Mouse (Mus musculus): ENCODE results near the gene Ppp2r2d. TPM values are rescaled to one million over a fixed set of nuclear protein-coding genes. Genes with fewer than 3 reads are reported as not detected.

Gene Ppp2r2d
- total RNA-seq, 2 experiments from 2014 or later: 71.0 to 73.5 TPM

DNA sequence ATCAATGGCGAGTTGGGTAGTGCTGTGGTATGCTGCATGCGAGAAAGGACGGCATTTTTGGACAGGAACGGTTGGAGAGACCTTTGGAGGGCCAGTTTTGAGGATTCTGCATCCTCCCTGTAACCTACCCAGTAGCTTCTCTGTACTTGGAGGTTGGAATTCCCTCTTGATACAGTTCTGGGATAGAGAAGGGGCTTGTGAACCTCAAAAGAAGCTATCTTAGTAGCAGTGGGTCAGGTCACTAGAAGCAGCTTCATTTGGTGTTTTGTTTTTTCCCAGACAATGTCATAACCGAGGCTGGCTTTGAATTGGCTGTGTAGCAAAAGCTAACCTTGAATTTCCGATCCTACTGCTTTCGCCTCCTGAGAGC, 64.3 kb downstream of the Ppp2r2d start:
- DNase-seq (ENCODE audit: low spot score in 2 of 2): no peak
- intact Hi-C loops (cut with DNase I): no loop called here

DNA sequence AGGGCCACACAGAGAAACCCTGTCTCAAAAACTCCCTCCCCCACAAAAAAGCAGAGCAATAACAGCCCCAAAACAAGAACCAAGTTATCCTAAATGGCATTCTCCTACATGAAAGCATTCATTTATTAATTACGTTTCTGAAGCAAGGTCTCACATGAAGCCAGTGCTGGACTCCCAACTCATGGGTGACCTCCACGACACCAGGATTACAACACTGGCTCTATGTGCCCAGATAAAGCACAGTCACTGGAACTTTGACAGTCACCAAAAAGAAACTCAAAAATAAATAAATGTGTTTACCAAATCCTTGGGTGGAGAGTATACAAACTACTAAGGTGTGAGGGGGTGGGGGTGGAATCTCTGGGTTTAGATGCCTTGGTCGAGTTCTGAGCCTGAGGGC, 67.7 kb downstream of the Ppp2r2d start:
- intact Hi-C loops (cut with DNase I): no loop called here

DNA sequence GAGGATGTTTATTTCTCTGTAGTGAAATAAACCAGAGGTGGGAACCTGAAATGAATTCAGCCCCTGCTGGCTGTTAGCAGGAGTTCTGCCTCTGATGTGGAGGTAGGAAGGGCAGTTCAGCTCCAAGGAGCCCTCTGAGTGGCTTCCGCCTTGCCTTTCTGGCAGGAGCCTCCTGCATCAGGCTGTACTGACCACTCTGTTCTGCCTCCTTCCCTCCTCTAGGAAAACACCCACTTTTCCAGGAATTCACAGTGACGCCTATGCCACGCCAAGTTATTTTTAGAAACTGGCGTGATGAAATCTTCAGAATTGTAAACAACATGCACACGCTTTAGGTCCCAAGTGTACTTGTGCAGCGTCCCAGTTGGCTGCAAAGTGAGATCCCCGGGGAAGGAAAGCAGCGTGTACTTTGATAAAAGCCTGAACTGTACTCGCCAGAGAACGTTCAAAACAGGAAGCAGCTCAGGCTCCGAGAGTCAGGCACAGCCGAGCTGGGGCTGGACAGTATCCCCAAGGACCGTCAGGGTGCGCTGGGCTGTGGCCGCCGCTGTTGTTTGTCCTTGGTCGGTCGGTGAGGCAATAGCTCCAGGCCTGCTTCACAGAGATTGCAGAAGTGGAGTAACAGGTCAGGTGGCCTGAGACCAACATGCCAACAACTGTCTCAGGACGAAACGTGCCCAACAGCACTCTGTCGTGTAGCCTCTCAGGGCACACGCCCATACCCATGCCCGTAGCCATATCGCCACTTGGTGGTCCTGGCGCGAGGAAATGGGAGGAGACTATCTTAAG, 73.5 kb downstream of the Ppp2r2d start:
- peak; percentile 25 to 39 for DNase-seq (ENCODE audit: low spot score in 2 of 2)
- intact Hi-C loops (cut with DNase I): no loop called here

More for the DNA sequence above, 67.7 kb downstream of the Ppp2r2d start:
- DNase-seq (ENCODE audit: low spot score in 2 of 2): no peak

DNA sequence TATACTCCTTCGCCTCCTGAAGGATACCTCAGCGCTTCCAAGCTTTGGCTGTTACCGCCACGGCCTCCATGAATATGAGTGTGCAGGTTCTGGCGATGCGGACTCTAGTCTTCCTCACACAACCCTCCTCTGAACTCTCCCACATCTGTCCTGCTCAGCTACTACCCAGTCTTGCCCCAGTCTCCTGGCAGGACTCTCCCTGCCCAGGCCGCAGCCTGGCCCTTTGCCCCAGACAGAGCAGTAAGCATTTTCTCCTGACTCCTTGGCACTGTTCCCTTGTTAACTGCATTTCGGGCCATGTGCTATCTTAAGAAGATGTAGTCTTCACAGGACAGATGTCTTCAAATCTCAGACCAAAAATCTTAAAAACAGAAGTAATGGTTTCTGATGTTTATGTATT, 75.7 kb downstream of the Ppp2r2d start:
- intact Hi-C loops (cut with DNase I): no loop called here
- no peak for DNase-seq (ENCODE audit: low spot score in 2 of 2)

DNA sequence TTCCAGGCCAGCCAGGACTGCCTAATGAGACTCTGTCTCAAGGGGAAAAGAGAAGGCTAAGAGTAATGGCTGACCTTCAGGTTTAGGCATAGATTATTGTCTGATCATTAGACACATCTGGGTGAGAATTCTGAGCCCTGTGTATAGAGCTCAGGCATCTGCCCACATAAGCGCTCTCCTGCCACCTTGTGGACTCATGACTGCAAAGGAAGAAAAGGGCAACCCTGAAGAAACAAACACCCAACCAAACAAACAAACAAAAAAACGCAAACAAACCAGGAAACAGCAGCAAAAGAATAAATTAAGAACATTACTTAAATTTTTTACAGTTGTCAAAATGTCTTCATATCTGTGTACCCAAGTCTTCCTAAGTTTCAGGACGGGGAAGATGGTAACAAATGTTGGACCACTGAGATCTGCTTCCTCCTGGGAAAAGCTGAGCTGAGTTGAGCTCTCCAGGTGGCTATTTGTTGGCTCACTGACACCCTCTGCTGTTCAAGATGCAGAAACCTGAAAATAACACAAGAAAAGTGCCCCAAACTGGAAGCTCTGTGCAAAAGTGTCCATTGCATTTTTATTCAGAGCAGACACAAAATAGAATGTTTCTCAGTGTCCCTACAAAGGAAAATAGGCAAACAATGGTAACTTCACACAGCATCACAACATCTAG, 78.0 kb downstream of the Ppp2r2d start:
- peak in 1 of 2 experiments; percentile 53 for DNase-seq (ENCODE audit: low spot score in 2 of 2)
- intact Hi-C loops (cut with DNase I): loop anchor here (2.0 kb wide), 1 partner anchor 83 kb away; no protein-coding TSS in a partner anchor

DNA sequence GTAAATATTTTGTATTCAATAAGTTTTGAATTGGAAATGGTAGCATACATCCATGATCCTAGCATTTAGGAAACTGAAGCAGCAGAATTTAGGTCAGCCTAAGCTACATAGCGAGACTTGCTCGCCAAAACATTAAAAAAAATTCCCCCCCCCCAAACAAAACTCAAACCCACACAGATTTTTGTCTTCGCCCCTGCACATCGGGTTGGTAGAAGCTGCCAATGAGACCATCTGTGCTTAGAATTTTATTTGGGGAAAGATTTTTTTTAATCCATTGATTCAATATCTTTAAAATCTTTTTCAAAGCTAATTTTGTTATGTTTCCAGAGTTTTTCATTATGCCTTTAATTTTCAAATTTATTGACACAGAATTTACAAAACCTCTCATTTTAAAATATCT, 82.6 kb downstream of the Ppp2r2d start:
- peak in 1 of 2 experiments; percentile 55 for DNase-seq (ENCODE audit: low spot score in 2 of 2)
- intact Hi-C loops (cut with DNase I): no loop called here

Other genes starting within 250 kb of the Ppp2r2d start
- gene Mapk1ip1, start 194 bp downstream of the Ppp2r2d start, total RNA-seq (2021): 10 to 100 TPM; 37.7 to 43.1 TPM
- 100 to 1,000 TPM; 132 to 139 TPM for gene Bnip3, start 63.4 kb downstream of the Ppp2r2d start, total RNA-seq (2021)
- 10 to 100 TPM; 43.0 to 52.4 TPM for gene Jakmip3, start 94.7 kb downstream of the Ppp2r2d start, total RNA-seq (2021)
- gene Dpysl4, start 239.9 kb downstream of the Ppp2r2d start, total RNA-seq (2021): 10 to 100 TPM; 57.7 to 62.6 TPM

All from left cerebral cortex, postnatal 25 days (tissue).